Mouse (Mus musculus): ENCODE data around the gene Tmem216.

DNA sequence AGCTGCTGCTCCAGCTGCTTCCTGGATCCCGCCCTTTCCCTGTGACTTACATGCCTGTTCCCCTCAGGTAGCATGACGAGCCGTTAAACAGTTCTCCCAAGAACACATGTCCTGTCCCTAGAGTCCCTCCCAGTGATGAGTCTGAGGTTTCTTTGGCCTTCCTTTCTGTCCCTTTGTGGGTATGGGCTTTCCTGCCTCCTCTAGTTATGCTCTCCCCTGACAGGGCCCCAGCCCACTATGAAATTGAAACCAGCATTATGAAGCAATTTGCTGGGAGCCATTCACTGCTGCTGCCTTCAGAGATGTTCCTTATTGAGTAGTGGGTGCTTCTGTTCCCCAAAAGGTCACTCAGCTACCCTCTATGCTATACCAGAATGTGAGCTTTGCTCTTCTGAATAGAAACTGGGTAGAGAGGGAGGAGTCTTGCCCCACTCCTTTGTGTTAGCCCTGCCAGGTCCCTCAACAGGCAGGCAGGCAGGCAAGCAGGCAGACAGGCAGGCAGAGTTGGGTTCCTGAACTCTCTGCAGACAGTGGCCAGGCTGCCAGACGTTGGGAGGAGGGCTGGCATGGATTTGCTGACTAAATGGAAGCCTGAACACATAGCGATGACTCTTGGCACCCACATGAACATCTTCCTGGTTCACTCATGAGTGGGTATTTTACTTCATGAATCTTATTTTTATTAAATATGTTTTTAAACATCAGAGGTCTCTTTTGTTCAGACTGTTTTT lies 33.3 kb upstream of the Tmem216 start:
- no peak for TF ChIP-seq CTCF (IDR thresholded peaks at IDR 0.05; ENCODE audit: low read depth, low read length)
- TF ChIP-seq POLR2AphosphoS5 (IDR thresholded peaks at IDR 0.05; ENCODE audit: insufficient replicate concordance, low read depth, low read length) = no peak
- no peak for TF ChIP-seq GATA1 (IDR thresholded peaks at IDR 0.05; ENCODE audit: borderline replicate concordance, low read length)
- TF ChIP-seq TAL1 (conservative IDR thresholded peaks at IDR 0.05; ENCODE audit: low read depth, low read length) = no peak

Data from G1E (cell line).